Mouse (Mus musculus): ENCODE measurements at regions not wholly inside any gene's neighbourhood (a gene's known extent, or its start where the extent isn't known, plus 50 kb on each side); places are given as distances from the start of the nearest gene placed in this dataset.

DNA sequence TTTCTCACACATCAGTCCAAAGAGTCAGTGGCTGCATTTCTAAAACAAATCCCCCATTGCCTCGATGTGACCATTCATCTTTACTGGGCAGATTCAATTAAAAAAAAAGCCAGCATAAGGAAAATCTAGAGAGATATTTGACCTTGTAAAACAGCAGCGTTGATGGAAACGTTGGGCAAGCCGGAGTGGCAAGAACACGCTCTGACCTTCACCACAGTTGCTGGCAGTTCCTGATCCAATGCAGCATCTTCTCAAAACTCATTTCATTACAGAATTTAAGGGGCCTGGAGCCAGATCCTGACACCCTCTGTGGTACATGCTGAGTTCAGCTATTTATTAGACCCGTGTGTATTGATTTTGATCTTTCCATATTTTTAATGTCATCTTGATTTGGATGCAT lies 225.7 kb upstream of the Rnd3 start:
- Histone ChIP-seq H3K9ac (no peak overlapping the region), H3K27ac (no peak overlapping the region), H3K4me3 (no peak overlapping the region), H3K4me2 (no peak overlapping the region), H3K27me3 (no peaks in the 10 kb centered on the region), H3K4me1 (no peaks in the 10 kb centered on the region), H3K9me3 (no peaks in the 10 kb centered on the region), H3K36me3 (no peaks in the 10 kb centered on the region)
- ATAC-seq (ENCODE audit: insufficient number of reproducible peaks, low FRiP score, low TSS enrichment, low read depth), result no peak
- WGBS, result 83% methylated on average over 6 of the region's 6 CpGs

DNA sequence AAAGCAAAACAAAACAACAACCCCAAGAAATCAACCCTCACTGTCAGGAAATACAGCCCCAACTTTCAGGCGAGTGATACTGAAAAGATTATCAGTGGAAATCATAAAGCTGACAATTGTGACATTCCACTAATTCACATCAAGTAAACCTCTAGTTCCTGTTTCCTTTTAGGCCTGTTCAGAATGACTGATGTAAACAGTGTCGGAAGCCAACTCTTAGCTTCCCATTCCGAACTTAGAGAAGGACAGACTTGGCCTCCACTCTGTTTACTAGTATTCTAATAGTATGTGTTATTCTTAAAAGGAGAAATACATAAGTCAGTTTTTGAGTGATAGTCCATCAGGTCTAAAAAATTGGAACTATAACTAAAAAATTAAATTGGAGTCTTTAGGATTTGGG lies 223.9 kb upstream of the Rnd3 start:
- 70% methylated on average over 3 of the region's 3 CpGs for WGBS
- H3K27ac ChIP-seq, result no peak overlapping the region
- H3K9ac ChIP-seq, result no peak overlapping the region
- ATAC-seq (ENCODE audit: insufficient number of reproducible peaks, low FRiP score, low TSS enrichment, low read depth), result no peak
- H3K36me3 ChIP-seq, result no peaks in the 10 kb centered on the region
- no peaks in the 10 kb centered on the region for H3K9me3 ChIP-seq
- no peaks in the 10 kb centered on the region for H3K27me3 ChIP-seq
- H3K4me1 ChIP-seq, result no peaks in the 10 kb centered on the region
- H3K4me2 ChIP-seq, result no peak overlapping the region
- no peak overlapping the region for H3K4me3 ChIP-seq

GRCm38 (mm10) chr2:51362825-51363616 lies 214.1 kb upstream of the Rnd3 start:
- no peak overlapping the region for H3K4me3 ChIP-seq
- H3K9me3 ChIP-seq, result no peaks in the 10 kb centered on the region
- 43% methylated on average over 9 of the region's 9 CpGs for WGBS
- H3K4me1 ChIP-seq, result peaks cover 6% of the 10 kb centered on the region; the same call in 1 of the 2 replicates
- H3K36me3 ChIP-seq, result no peaks in the 10 kb centered on the region
- H3K27ac ChIP-seq, result peak overlapping the region; percentile 54
- H3K27me3 ChIP-seq, result no peaks in the 10 kb centered on the region
- no peak overlapping the region for H3K9ac ChIP-seq
- no peak for ATAC-seq (ENCODE audit: insufficient number of reproducible peaks, low FRiP score, low TSS enrichment, low read depth)
- no peak overlapping the region for H3K4me2 ChIP-seq

- WGBS, result 38% methylated on average over 7 of the region's 7 CpGs
- H3K27ac ChIP-seq, result no peak overlapping the region
Observed at GRCm38 (mm10) chr2:51355281-51355680, 206.4 kb upstream of the Rnd3 start.

GRCm38 (mm10) chr2:51354800-51355199 lies 205.9 kb upstream of the Rnd3 start:
- 88% methylated on average over 4 of the region's 4 CpGs for WGBS
- no peaks in the 10 kb centered on the region for H3K27me3 ChIP-seq
- H3K4me1 ChIP-seq, result 0 out of 2 replicates have a peak, but pooled peaks cover 10% of the 10 kb centered on the region
- no peaks in the 10 kb centered on the region for H3K9me3 ChIP-seq
- no peak overlapping the region for H3K4me2 ChIP-seq
- ATAC-seq (ENCODE audit: insufficient number of reproducible peaks, low FRiP score, low TSS enrichment, low read depth), result no peak
- no peak overlapping the region for H3K4me3 ChIP-seq
- H3K36me3 ChIP-seq, result no peaks in the 10 kb centered on the region
- H3K9ac ChIP-seq, result no peak overlapping the region
- H3K27ac ChIP-seq, result no peak overlapping the region

More at GRCm38 (mm10) chr2:51355281-51355680, 206.4 kb upstream of the Rnd3 start:
- Histone ChIP-seq H3K4me1 (0 out of 2 replicates have a peak, but pooled peaks cover 7% of the 10 kb centered on the region), H3K4me3 (no peak overlapping the region), H3K9me3 (no peaks in the 10 kb centered on the region), H3K27me3 (no peaks in the 10 kb centered on the region), H3K36me3 (no peaks in the 10 kb centered on the region), H3K4me2 (no peak overlapping the region), H3K9ac (no peak overlapping the region)
- no peak for ATAC-seq (ENCODE audit: insufficient number of reproducible peaks, low FRiP score, low TSS enrichment, low read depth)

DNA sequence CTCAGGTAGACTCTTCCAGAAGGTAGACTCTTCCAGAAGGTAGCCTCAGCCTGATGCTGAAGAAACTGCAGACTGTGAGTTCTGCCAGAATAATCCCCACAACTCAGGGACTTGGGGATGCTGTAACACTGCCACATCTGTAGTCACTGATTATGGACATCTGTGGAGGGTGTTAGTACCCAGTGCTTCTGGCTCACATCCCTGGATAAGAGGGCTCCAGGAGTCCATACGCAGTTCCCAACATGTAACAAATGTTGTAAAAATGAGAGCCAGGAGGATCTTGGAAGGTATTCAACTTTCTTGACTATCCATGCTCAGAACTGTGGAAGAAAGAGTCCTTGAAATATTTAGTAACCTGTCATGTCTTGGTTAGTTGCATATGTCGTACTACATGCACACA lies 200.7 kb upstream of the Rnd3 start:
- Histone ChIP-seq H3K27me3 (no peaks in the 10 kb centered on the region), H3K9me3 (no peaks in the 10 kb centered on the region), H3K4me1 (peaks cover 13% of the 10 kb centered on the region), H3K36me3 (no peaks in the 10 kb centered on the region), H3K9ac (no peak overlapping the region), H3K4me3 (no peak overlapping the region), H3K27ac (peak overlapping the region; percentile 27; the same call in 1 of the 2 replicates), H3K4me2 (no peak overlapping the region)
- 18% methylated on average over 2 of the region's 2 CpGs for WGBS
- ATAC-seq (ENCODE audit: insufficient number of reproducible peaks, low FRiP score, low TSS enrichment, low read depth), result 0 out of 2 replicates have a peak, but pooled peaks have one; percentile 65

DNA sequence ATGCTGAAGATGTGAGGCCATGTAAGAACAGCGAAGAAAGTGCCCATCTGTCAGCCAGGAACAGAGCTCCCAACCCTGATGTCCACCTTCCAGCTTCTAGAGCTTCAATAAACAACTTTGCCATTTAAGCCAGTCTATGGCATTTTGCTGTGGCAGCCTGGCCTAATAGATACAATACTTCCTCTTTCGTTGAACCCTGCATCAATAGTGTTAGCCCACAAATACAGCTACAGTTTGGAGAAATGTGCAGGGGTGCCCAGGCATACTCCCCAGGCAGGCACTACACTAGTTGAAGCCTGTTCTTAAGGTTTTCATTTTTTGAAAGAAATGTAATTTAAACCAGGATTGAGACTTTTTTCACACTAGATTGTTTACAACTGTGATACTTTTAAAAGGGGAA lies 199.9 kb upstream of the Rnd3 start:
- no peak for ATAC-seq (ENCODE audit: insufficient number of reproducible peaks, low FRiP score, low TSS enrichment, low read depth)
- no peak overlapping the region for H3K4me2 ChIP-seq
- H3K36me3 ChIP-seq, result no peaks in the 10 kb centered on the region
- no peak overlapping the region for H3K27ac ChIP-seq
- peaks cover 13% of the 10 kb centered on the region for H3K4me1 ChIP-seq
- WGBS, result 78% methylated on average over 2 of the region's 2 CpGs
- H3K9ac ChIP-seq, result no peak overlapping the region
- H3K9me3 ChIP-seq, result no peaks in the 10 kb centered on the region
- no peaks in the 10 kb centered on the region for H3K27me3 ChIP-seq
- H3K4me3 ChIP-seq, result no peak overlapping the region

GRCm38 (mm10) chr2:51347086-51347485 lies 198.2 kb upstream of the Rnd3 start:
- WGBS, result 92% methylated on average over 1 of the region's 1 CpGs
- ATAC-seq (ENCODE audit: insufficient number of reproducible peaks, low FRiP score, low TSS enrichment, low read depth), result no peak
- no peak overlapping the region for H3K9ac ChIP-seq
- no peak overlapping the region for H3K27ac ChIP-seq
- no peaks in the 10 kb centered on the region for H3K27me3 ChIP-seq
- H3K9me3 ChIP-seq, result no peaks in the 10 kb centered on the region
- H3K4me1 ChIP-seq, result peaks cover 9% of the 10 kb centered on the region
- H3K4me3 ChIP-seq, result no peak overlapping the region
- no peaks in the 10 kb centered on the region for H3K36me3 ChIP-seq
- H3K4me2 ChIP-seq, result no peak overlapping the region

- WGBS, result 58% methylated on average over 1 of the region's 1 CpGs
- H3K27ac ChIP-seq, result no peak overlapping the region
- H3K4me1 ChIP-seq, result no peaks in the 10 kb centered on the region
- no peak overlapping the region for H3K4me3 ChIP-seq
- H3K36me3 ChIP-seq, result no peaks in the 10 kb centered on the region
- H3K4me2 ChIP-seq, result no peak overlapping the region
- no peaks in the 10 kb centered on the region for H3K9me3 ChIP-seq
- no peak for ATAC-seq (ENCODE audit: insufficient number of reproducible peaks, low FRiP score, low TSS enrichment, low read depth)
- H3K9ac ChIP-seq, result no peak overlapping the region
- H3K27me3 ChIP-seq, result no peaks in the 10 kb centered on the region
Observed at GRCm38 (mm10) chr2:51342421-51342820, 193.5 kb upstream of the Rnd3 start.

GRCm38 (mm10) chr2:51334437-51334836 lies 185.5 kb upstream of the Rnd3 start:
- Histone ChIP-seq H3K9me3 (no peaks in the 10 kb centered on the region), H3K4me1 (0 out of 2 replicates have a peak, but pooled peaks cover 3% of the 10 kb centered on the region), H3K4me2 (no peak overlapping the region), H3K9ac (no peak overlapping the region), H3K4me3 (no peak overlapping the region), H3K27ac (no peak overlapping the region), H3K27me3 (no peaks in the 10 kb centered on the region), H3K36me3 (no peaks in the 10 kb centered on the region)
- no peak for ATAC-seq (ENCODE audit: insufficient number of reproducible peaks, low FRiP score, low TSS enrichment, low read depth)
- WGBS, result 79% methylated on average over 6 of the region's 6 CpGs

- Histone ChIP-seq H3K9ac (no peak overlapping the region), H3K36me3 (no peaks in the 10 kb centered on the region), H3K4me1 (no peaks in the 10 kb centered on the region), H3K27ac (no peak overlapping the region), H3K4me2 (no peak overlapping the region), H3K27me3 (no peaks in the 10 kb centered on the region), H3K9me3 (no peaks in the 10 kb centered on the region), H3K4me3 (no peak overlapping the region)
- WGBS, result 79% methylated on average over 8 of the region's 8 CpGs
- no peak for ATAC-seq (ENCODE audit: insufficient number of reproducible peaks, low FRiP score, low TSS enrichment, low read depth)
Observed at GRCm38 (mm10) chr2:51327081-51327480, 178.2 kb upstream of the Rnd3 start.

DNA sequence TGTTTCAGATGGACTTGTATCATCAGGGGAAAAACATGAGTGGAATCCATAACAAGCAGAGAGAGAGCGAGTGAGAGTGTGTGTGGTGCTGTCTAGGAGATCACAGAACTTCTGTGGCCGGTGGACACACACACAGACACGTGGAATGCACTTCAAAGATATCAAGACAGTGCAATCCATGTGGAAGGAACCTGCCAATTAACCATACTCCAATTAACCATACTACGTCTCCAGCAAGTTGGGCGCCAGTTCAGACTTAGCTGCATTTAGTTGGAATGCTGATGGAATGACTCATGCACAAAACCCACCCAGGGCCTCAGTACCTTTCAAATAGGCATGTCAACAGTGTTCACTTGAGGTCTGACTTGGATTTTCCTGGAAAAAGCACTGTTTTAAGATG lies 172.8 kb upstream of the Rnd3 start:
- Histone ChIP-seq H3K36me3 (no peaks in the 10 kb centered on the region), H3K9me3 (no peaks in the 10 kb centered on the region), H3K4me3 (no peak overlapping the region), H3K9ac (no peak overlapping the region), H3K27me3 (no peaks in the 10 kb centered on the region), H3K27ac (no peak overlapping the region), H3K4me2 (no peak overlapping the region), H3K4me1 (peaks cover 5% of the 10 kb centered on the region; the same call in 1 of the 2 replicates)
- ATAC-seq (ENCODE audit: insufficient number of reproducible peaks, low FRiP score, low TSS enrichment, low read depth), result no peak
- 54% methylated on average over 5 of the region's 5 CpGs for WGBS

Data from limb, embryonic 15.5 days (tissue).